Comparison of ENCODE assay signal across 9 mouse cellular contexts in genomic region chr4:143027292-143027691, GRCm38 (mm10).
DNase-seq lines count a peak whose midpoint lies in the region; ATAC-seq and TF ChIP-seq lines count a peak whose summit lies in the region.
"Had no signal": no experiment of that assay in that cellular context is flagged by ENCODE, and none has a peak within 500 bp of the region (broad histone marks: within the 10 kb centered on the region; RNA-seq: fewer than 3 reads in every experiment).

No protein-coding gene starts in this region.

- peak; percentile 56; the same call in 1 of the 2 replicates for ATAC-seq in embryonic facial prominence, embryonic 12.5 days (ENCODE audit: insufficient number of reproducible peaks, insufficient read depth, low FRiP score, low TSS enrichment)
- ATAC-seq in hematopoietic stem cell, adult 5-6 weeks (replicated peaks in 1 of 2; ENCODE audit: insufficient read depth in 1 of 2, low FRiP score in 2 of 2, low TSS enrichment in 1 of 2, low read depth in 1 of 2, poor library complexity in 2 of 2, severe bottlenecking in 2 of 2): peak; percentile 75 to 76

- 11% methylated on average over 5 of the region's 5 CpGs for WGBS in embryonic facial prominence, embryonic 12.5 days

- no peak overlapping the region for H3K9ac ChIP-seq in embryonic facial prominence, embryonic 12.5 days
- H3K9ac ChIP-seq: heart, embryonic 13.5 days had no signal

- TF ChIP-seq CTCF in E14TG2a.4 (conservative IDR thresholded peaks at IDR 0.05; ENCODE audit: low read length): peak; percentile 68

- no peaks in the 10 kb centered on the region for H3K36me3 ChIP-seq in E14TG2a.4 (ENCODE audit: insufficient read depth, low read length)
- no peaks in the 10 kb centered on the region for H3K36me3 ChIP-seq in embryonic facial prominence, embryonic 12.5 days
- H3K36me3 ChIP-seq: heart, embryonic 13.5 days had no signal

- no peaks in the 10 kb centered on the region for H3K27me3 ChIP-seq in E14TG2a.4 (ENCODE audit: insufficient read depth, low read length)
- H3K27me3 ChIP-seq in embryonic facial prominence, embryonic 12.5 days: peaks cover 4% of the 10 kb centered on the region; the same call in 1 of the 2 replicates

- no peaks in the 10 kb centered on the region for H3K4me1 ChIP-seq in E14TG2a.4 (replicated peaks; ENCODE audit: low read depth, low read length)
- H3K4me1 ChIP-seq in embryonic facial prominence, embryonic 12.5 days: no peaks in the 10 kb centered on the region
- H3K4me1 ChIP-seq: heart, embryonic 13.5 days had no signal

- DNase-seq in adrenal gland, postnatal 14 days: peak; percentile 81
- DNase-seq in layer of hippocampus, adult 11-12 months (ENCODE audit: low spot score): peak; percentile 66
- peak; percentile 75 for DNase-seq in lung, postnatal 10 days
- peak; percentile 9 for DNase-seq in retina, adult 2 months (ENCODE audit: low read depth, low spot score)
- peak; percentile 38 to 54 for DNase-seq in urinary bladder, postnatal 36 days (ENCODE audit: low spot score in 2 of 2)

- no peak overlapping the region for H3K4me3 ChIP-seq in E14TG2a.4 (replicated peaks; ENCODE audit: low read length)
- no peak overlapping the region for H3K4me3 ChIP-seq in embryonic facial prominence, embryonic 12.5 days
- H3K4me3 ChIP-seq: heart, embryonic 13.5 days had no signal

- H3K9me3 ChIP-seq in E14TG2a.4 (ENCODE audit: low read length): no peaks in the 10 kb centered on the region
- no peaks in the 10 kb centered on the region for H3K9me3 ChIP-seq in embryonic facial prominence, embryonic 12.5 days
- H3K9me3 ChIP-seq: heart, embryonic 13.5 days had no signal

- no peak overlapping the region for H3K27ac ChIP-seq in embryonic facial prominence, embryonic 12.5 days
- H3K27ac ChIP-seq: heart, embryonic 13.5 days had no signal

- no peak overlapping the region for H3K4me2 ChIP-seq in embryonic facial prominence, embryonic 12.5 days (replicated peaks)
- H3K4me2 ChIP-seq: heart, embryonic 13.5 days had no signal

Comparison
In these comparisons a context has a peak if more than half of its experiments do, and no peak if none do; other contexts are left out.
1. DNase-seq: peak in every context shown above with its lines; median percentile 81 in adrenal gland, postnatal 14 days; 75 in lung, postnatal 10 days; 66 in layer of hippocampus, adult 11-12 months; 46 in urinary bladder, postnatal 36 days; 9 in retina, adult 2 months.